Mouse (Mus musculus) G1E (cell line): ENCODE data around the gene Plcb4.

Experiments
- CTCF ChIP-seq: IDR thresholded peaks from 2 replicates; pipeline ENCODE4 v1.5.1; 2012; ENCODE audit warnings: low read depth, low read length, inconsistent platforms, mixed read lengths
- GATA1 ChIP-seq: IDR thresholded peaks from 2 replicates; pipeline ENCODE4 v1.6.1; 2012; ENCODE audit warnings: borderline replicate concordance, low read length, inconsistent platforms, mixed read lengths
- POLR2AphosphoS5 ChIP-seq: IDR thresholded peaks from 2 replicates; pipeline ENCODE4 v1.6.1; 2012; ENCODE audit warnings: low read depth, low read length, inconsistent platforms; ENCODE audit not compliant: insufficient replicate concordance

DNA sequence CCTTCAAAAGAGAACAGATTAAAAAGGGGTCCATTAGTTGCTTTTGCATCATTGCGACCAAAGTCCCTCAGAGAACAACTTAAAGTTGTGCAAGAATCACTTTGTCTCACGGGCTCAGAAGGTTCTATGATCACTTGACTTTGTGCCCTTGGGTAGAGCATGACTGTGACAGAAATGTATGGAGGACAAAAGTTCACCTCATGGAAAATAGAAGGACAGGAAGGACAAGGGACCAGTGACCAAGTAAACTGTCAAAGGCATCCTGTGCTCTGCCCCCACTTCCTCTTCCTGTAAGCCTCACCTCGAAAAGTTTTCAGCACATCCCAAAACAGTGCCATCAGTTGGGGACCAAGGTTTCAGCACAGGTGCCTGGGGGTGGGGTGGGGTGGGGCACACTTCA, 7.9 kb upstream of the Plcb4 start:
- TF ChIP-seq CTCF, result no peak
- no peak for TF ChIP-seq POLR2AphosphoS5
- no peak for TF ChIP-seq GATA1
